Mouse (Mus musculus) MEL (cell line): Measurements from ENCODE around the gene Nfia.

Experiments used
- CHD1 ChIP-seq: IDR thresholded peaks from 2 replicates; pipeline ENCODE4 v1.6.1; 2012; ENCODE audit warnings: low read depth, mild to moderate bottlenecking, inconsistent platforms, low read length, improper control_type of control experiment
- CTCF ChIP-seq, 3 experiments: IDR thresholded peaks in 2 of 3; conservative IDR thresholded peaks in 1 of 3; 2 replicates each; pipeline ENCODE4 v1.5.1; 2011 to 2012; ENCODE audit warnings: low read length in 3 of 3, low read depth in 2 of 3, mild to moderate bottlenecking in 2 of 3, improper control_type of control experiment in 1 of 3, inconsistent platforms in 1 of 3, mixed read lengths in 1 of 3, moderate library complexity in 1 of 3; ENCODE audit not compliant: control insufficient read depth in 1 of 3, insufficient read depth in 1 of 3, poor library complexity in 1 of 3, severe bottlenecking in 1 of 3
- EP300 ChIP-seq, 2 experiments: IDR thresholded peaks; 2 replicates each; pipeline ENCODE4 v1.6.1; 2011; ENCODE audit warnings: improper control_type of control experiment in 2 of 2, low read length in 2 of 2, low read depth in 1 of 2, mild to moderate bottlenecking in 1 of 2
- GABPA ChIP-seq: IDR thresholded peaks from 2 replicates; pipeline ENCODE4 v1.6.1; 2012; ENCODE audit warnings: low read depth, mild to moderate bottlenecking, inconsistent platforms, low read length, improper control_type of control experiment, moderate library complexity
- JUND ChIP-seq: IDR thresholded peaks from 2 replicates; pipeline ENCODE4 v1.6.1; 2011; ENCODE audit warnings: low read depth, mild to moderate bottlenecking, improper control_type of control experiment, low read length
- MAX ChIP-seq: IDR thresholded peaks from 2 replicates; pipeline ENCODE4 v1.6.1; 2011; ENCODE audit warnings: low read length, improper control_type of control experiment
- POLR2A ChIP-seq, 2 experiments: IDR thresholded peaks; 2 replicates each; pipeline ENCODE4 v1.6.1; 2011 to 2012; ENCODE audit warnings: low read length in 2 of 2, mild to moderate bottlenecking in 2 of 2, control low read depth in 1 of 2, improper control_type of control experiment in 1 of 2, low read depth in 1 of 2, moderate library complexity in 1 of 2; ENCODE audit not compliant: control insufficient read depth in 1 of 2, insufficient read depth in 1 of 2, poor library complexity in 1 of 2
- POLR2AphosphoS2 ChIP-seq: IDR thresholded peaks from 2 replicates; pipeline ENCODE4 v1.6.1; 2011; ENCODE audit warnings: low read length, improper control_type of control experiment
- TAL1 ChIP-seq: IDR thresholded peaks from 2 replicates; pipeline ENCODE4 v1.6.1; 2012; ENCODE audit warnings: mild to moderate bottlenecking, inconsistent platforms, low read length, moderate library complexity, mixed read lengths
- UBTF ChIP-seq: IDR thresholded peaks from 2 replicates; pipeline ENCODE4 v1.6.1; 2012; ENCODE audit warnings: low read depth, mild to moderate bottlenecking, inconsistent platforms, low read length, improper control_type of control experiment, moderate library complexity, borderline replicate concordance; ENCODE audit not compliant: insufficient read depth

DNA sequence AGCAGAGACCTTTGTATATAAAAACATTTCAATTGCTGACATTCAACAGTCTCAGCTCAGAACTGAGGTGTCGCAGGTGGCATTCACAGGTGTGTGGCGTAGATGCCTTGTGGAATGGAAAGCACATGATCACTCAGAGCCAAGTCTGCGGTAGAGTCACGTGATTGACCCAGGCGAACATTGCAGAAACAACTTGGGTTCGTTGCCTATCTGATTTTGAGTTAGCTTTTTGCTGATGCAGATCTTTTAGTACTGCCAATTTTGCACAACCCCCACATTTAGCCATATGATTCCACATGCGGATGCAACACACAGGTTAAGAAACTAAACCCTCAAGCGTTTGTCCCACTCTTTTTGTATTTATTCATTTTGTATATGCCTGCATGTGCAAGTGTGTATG is 272.1 kb downstream of the Nfia start:
- TF ChIP-seq CTCF (IDR thresholded peaks at IDR 0.05 in 2 of 3, conservative IDR thresholded peaks at IDR 0.05 in 1 of 3; ENCODE audit: control insufficient read depth in 1 of 3, insufficient read depth in 1 of 3, low read depth in 2 of 3, low read length in 3 of 3, poor library complexity in 1 of 3, severe bottlenecking in 1 of 3) (no peak), EP300 (IDR thresholded peaks at IDR 0.05; ENCODE audit: low read depth in 1 of 2, low read length in 2 of 2) (no peak), POLR2A (IDR thresholded peaks at IDR 0.05; ENCODE audit: control insufficient read depth in 1 of 2, insufficient read depth in 1 of 2, low read depth in 1 of 2, low read length in 2 of 2, poor library complexity in 1 of 2) (no peak), UBTF (no peak), TAL1 (no peak), GABPA (no peak), MAX (no peak), CHD1 (no peak), POLR2AphosphoS2 (no peak), JUND (no peak)
